Mouse (Mus musculus): ENCODE data around the gene Mthfd2l.

- TF ChIP-seq CTCF (IDR thresholded peaks at IDR 0.05) (no peak), POLR2A (IDR thresholded peaks at IDR 0.05; ENCODE audit: insufficient read depth, low read depth, low read length) (no peak), EP300 (IDR thresholded peaks at IDR 0.05; ENCODE audit: insufficient read depth, low read depth, low read length) (no peak)
Observed at GRCm38 (mm10) chr5:91038963-91039362, 108.0 kb downstream of the Mthfd2l start.

Measured in heart, adult 2 months (tissue).